Mouse (Mus musculus) small intestine, adult 2 months (tissue): ENCODE results near the gene Rhebl1.

Source experiments
- CTCF ChIP-seq: fragments of 200-500 bp; IDR thresholded peaks from 2 replicates; pipeline ENCODE4 v1.5.1; 2012; ENCODE audit warnings: low read depth, mild to moderate bottlenecking, control low read depth, inconsistent platforms, low read length, moderate library complexity, mixed read lengths; ENCODE audit not compliant: insufficient replicate concordance, insufficient read length; ENCODE audit errors: extremely low read depth
- POLR2A ChIP-seq: fragments of 200-500 bp; IDR thresholded peaks from 2 replicates; pipeline ENCODE4 v1.6.1; 2012; ENCODE audit warnings: low read depth, mild to moderate bottlenecking, control low read depth, inconsistent platforms, low read length, moderate library complexity

DNA sequence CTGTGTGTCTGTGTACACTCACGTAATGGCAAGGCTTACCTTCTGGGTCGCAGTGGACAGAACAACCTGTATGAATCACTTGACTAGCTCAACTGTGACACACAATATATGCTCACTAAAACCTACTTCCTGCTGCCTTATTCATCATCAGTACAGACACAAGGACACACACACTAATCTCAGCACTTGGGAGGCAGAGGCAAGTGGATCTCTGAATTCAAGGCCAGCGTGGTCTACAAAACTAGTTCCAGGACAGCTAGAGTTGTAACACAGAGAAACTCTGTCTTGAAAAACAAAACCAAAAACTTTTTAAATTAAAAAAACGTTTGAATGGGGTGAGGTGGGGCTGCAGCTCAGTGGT, 56.6 kb downstream of the Rhebl1 start:
- TF ChIP-seq CTCF, result no peak
- no peak for TF ChIP-seq POLR2A
